Mouse (Mus musculus): ENCODE measurements around the gene Prl7a1. TPM values are rescaled to one million over a fixed set of nuclear protein-coding genes. Genes with fewer than 3 reads are reported as not detected.

Prl7a1 gene
- polyA plus RNA-seq (2014; fragmentation: Nextera tagmentation; extraction: Ambion mirVana) = not detected in 2 replicates

DNA sequence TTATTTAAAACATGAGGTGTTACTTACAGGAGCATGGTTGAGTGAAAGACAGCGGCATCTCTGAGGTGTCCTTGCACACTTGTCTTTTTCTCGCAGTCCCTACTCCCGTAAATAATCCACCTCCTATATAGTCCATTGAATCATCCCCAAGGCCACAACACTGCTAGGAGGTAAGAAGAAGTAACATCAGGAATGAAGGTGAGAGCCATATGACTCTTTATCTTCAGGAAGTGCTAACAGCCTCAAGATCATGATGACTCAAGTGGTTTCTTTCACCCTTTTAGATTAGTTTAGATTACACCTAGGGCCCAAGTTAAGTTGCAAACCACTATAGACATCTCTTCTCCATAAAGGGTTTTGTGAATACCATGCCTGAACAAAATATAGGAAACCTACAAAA, at the start of gene Prl7a1:
TSS of gene Prl7a1 (minus strand) at position 101 of the 400 bp plus-strand sequence.
- no peak within 1 kb of the TSS for H3K4me3 ChIP-seq (ENCODE audit: low read depth, low read length)
- WGBS = over 99% methylated on average over 3 of the region's 3 CpGs
- H3K27me3 ChIP-seq (replicated peaks; ENCODE audit: control insufficient read depth, insufficient read depth, low read length) = no peaks in the 10 kb centered on the region
- no peak within 1 kb of the TSS for H3K27ac ChIP-seq (ENCODE audit: low read depth, low read length)
- no peak within 1 kb of the TSS for H3K4me2 ChIP-seq (ENCODE audit: low read length)
- no peaks in the 10 kb centered on the region for H3K36me3 ChIP-seq (ENCODE audit: control insufficient read depth, insufficient read depth, low read length)
- DNase-seq (ENCODE audit: low spot score) = no peak
- H3K9ac ChIP-seq (ENCODE audit: low read length) = no peak within 1 kb of the TSS
- H3K4me1 ChIP-seq (ENCODE audit: control insufficient read depth, insufficient read depth, low read length) = no peaks in the 10 kb centered on the region
- no peaks in the 10 kb centered on the region for H3K9me3 ChIP-seq (replicated peaks; ENCODE audit: control insufficient read depth, low read length)
- no peak for ATAC-seq

DNA sequence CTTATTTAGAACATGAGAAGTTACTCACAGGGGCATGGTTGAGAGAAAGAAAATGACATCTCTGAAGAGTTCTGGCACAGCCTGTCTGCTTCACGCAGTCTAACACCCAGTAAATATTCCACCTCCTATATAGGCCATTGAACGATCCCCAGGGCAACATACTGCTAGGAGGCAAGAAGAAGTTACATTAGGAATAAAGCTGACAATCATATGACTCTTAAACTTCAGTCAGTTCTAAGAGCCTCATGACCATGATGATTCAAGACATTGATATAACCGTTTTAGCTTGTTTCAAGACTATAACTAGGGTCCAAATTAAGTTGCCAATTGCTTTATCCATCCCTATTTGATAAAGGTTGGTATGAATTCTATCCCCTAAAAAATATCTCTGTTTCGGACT, 25.6 kb upstream of the Prl7a1 start, which contains the start of gene Prl7a2:
TSS of gene Prl7a2 (minus strand) at position 101 of the 400 bp plus-strand sequence.
- 90% methylated on average over 4 of the region's 4 CpGs for WGBS
- Histone ChIP-seq H3K9me3 (replicated peaks; ENCODE audit: control insufficient read depth, low read length) (no peaks in the 10 kb centered on the region), H3K27me3 (replicated peaks; ENCODE audit: control insufficient read depth, insufficient read depth, low read length) (no peaks in the 10 kb centered on the region), H3K27ac (ENCODE audit: low read depth, low read length) (no peak within 1 kb of the TSS), H3K4me1 (ENCODE audit: control insufficient read depth, insufficient read depth, low read length) (no peaks in the 10 kb centered on the region), H3K36me3 (ENCODE audit: control insufficient read depth, insufficient read depth, low read length) (no peaks in the 10 kb centered on the region), H3K9ac (ENCODE audit: low read length) (no peak within 1 kb of the TSS), H3K4me3 (ENCODE audit: low read depth, low read length) (no peak within 1 kb of the TSS), H3K4me2 (ENCODE audit: low read length) (no peak within 1 kb of the TSS)
- no peak for DNase-seq (ENCODE audit: low spot score)
- ATAC-seq = no peak

DNA sequence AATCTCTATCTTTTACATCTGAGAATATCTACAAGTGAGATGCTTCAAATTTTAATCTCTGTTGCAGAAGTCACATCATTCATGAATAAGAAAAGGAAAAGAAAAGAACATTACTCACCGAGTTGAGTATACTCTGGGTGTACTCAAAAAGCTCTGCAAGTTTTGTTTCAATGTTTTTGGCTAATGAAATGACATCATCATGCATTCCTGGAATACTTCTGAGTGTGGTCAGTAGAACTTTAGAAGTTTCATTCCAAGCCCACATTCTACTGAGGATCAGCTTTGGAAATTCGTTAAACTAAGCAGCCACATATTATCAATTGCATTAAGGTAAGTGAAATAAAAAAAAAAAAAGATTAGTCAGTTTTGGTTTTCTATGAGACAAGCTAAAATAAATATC, 18.5 kb upstream of the Prl7a1 start:
- H3K27me3 ChIP-seq (replicated peaks; ENCODE audit: control insufficient read depth, insufficient read depth, low read length) = no peaks in the 10 kb centered on the region
- 80% methylated on average over 2 of the region's 2 CpGs for WGBS

DNA sequence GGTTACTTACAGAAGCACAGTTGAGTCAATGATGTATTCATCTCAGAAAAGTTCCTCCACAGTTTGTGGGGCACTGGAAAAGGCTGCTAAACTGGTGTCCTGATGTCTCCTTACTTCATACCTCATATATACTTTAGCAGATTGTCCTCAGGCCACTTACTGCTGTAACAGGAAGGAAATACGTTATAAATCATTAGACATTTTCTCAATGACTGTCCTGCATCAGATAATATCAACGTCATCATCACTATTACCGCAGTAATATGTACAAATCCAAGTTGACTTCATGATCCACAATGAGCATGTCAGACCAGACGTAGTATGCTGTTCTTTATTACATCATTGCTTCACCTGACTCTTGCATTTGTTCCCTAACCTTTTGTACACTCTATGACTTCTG, 31.8 kb downstream of the Prl7a1 start, which contains the start of gene Prl7b1:
TSS of gene Prl7b1 (minus strand) at position 101 of the 400 bp plus-strand sequence.
- Histone ChIP-seq H3K4me2 (ENCODE audit: low read length) (no peak within 1 kb of the TSS), H3K4me3 (ENCODE audit: low read depth, low read length) (no peak within 1 kb of the TSS), H3K27ac (ENCODE audit: low read depth, low read length) (no peak within 1 kb of the TSS), H3K4me1 (ENCODE audit: control insufficient read depth, insufficient read depth, low read length) (no peaks in the 10 kb centered on the region), H3K9ac (ENCODE audit: low read length) (no peak within 1 kb of the TSS), H3K36me3 (ENCODE audit: control insufficient read depth, insufficient read depth, low read length) (no peaks in the 10 kb centered on the region), H3K9me3 (replicated peaks; ENCODE audit: control insufficient read depth, low read length) (no peaks in the 10 kb centered on the region), H3K27me3 (replicated peaks; ENCODE audit: control insufficient read depth, insufficient read depth, low read length) (no peaks in the 10 kb centered on the region)
- ATAC-seq = no peak
- WGBS = 84% methylated on average over 4 of the region's 4 CpGs
- DNase-seq (ENCODE audit: low spot score) = no peak

More for the DNA sequence above, 18.5 kb upstream of the Prl7a1 start:
- no peak overlapping the region for H3K4me2 ChIP-seq (ENCODE audit: low read length)
- ATAC-seq (no peak), DNase-seq (ENCODE audit: low spot score) (no peak)
- no peaks in the 10 kb centered on the region for H3K36me3 ChIP-seq (ENCODE audit: control insufficient read depth, insufficient read depth, low read length)
- no peaks in the 10 kb centered on the region for H3K4me1 ChIP-seq (ENCODE audit: control insufficient read depth, insufficient read depth, low read length)
- no peak overlapping the region for H3K27ac ChIP-seq (ENCODE audit: low read depth, low read length)
- H3K4me3 ChIP-seq (ENCODE audit: low read depth, low read length) = no peak overlapping the region
- no peaks in the 10 kb centered on the region for H3K9me3 ChIP-seq (replicated peaks; ENCODE audit: control insufficient read depth, low read length)
- H3K9ac ChIP-seq (ENCODE audit: low read length) = no peak overlapping the region

Other genes starting within 250 kb of the Prl7a1 start
- not detected in 2 replicates for gene Prl8a6, start 203.8 kb downstream of the Prl7a1 start, polyA plus RNA-seq (2014; fragmentation: Nextera tagmentation; extraction: Ambion mirVana)
- gene Prl8a8, start 129.3 kb downstream of the Prl7a1 start, polyA plus RNA-seq (2014; fragmentation: Nextera tagmentation; extraction: Ambion mirVana) = not detected in 2 replicates
- not detected in 2 replicates for gene Prl8a9, start 77.9 kb downstream of the Prl7a1 start, polyA plus RNA-seq (2014; fragmentation: Nextera tagmentation; extraction: Ambion mirVana)
- not detected in 2 replicates for gene Prl8a1, start 60.3 kb downstream of the Prl7a1 start, polyA plus RNA-seq (2014; fragmentation: Nextera tagmentation; extraction: Ambion mirVana)
- gene Prl7b1, start 31.9 kb downstream of the Prl7a1 start, polyA plus RNA-seq (2014; fragmentation: Nextera tagmentation; extraction: Ambion mirVana) = not detected in 2 replicates
- not detected in 2 replicates for gene Prl7a2, start 25.5 kb upstream of the Prl7a1 start, polyA plus RNA-seq (2014; fragmentation: Nextera tagmentation; extraction: Ambion mirVana)
- gene Prl7d1, start 74.2 kb upstream of the Prl7a1 start, polyA plus RNA-seq (2014; fragmentation: Nextera tagmentation; extraction: Ambion mirVana) = not detected in 2 replicates
- gene Prl7c1, start 138.3 kb upstream of the Prl7a1 start, polyA plus RNA-seq (2014; fragmentation: Nextera tagmentation; extraction: Ambion mirVana) = not detected in 2 replicates
- not detected in 2 replicates for gene Prl2a1, start 159.2 kb upstream of the Prl7a1 start, polyA plus RNA-seq (2014; fragmentation: Nextera tagmentation; extraction: Ambion mirVana)
- gene Prl2c1, start 206.8 kb upstream of the Prl7a1 start, polyA plus RNA-seq (2014; fragmentation: Nextera tagmentation; extraction: Ambion mirVana) = not detected in 2 replicates